Comparison of ENCODE assay signal across 8 mouse cellular contexts in the genomic region with DNA sequence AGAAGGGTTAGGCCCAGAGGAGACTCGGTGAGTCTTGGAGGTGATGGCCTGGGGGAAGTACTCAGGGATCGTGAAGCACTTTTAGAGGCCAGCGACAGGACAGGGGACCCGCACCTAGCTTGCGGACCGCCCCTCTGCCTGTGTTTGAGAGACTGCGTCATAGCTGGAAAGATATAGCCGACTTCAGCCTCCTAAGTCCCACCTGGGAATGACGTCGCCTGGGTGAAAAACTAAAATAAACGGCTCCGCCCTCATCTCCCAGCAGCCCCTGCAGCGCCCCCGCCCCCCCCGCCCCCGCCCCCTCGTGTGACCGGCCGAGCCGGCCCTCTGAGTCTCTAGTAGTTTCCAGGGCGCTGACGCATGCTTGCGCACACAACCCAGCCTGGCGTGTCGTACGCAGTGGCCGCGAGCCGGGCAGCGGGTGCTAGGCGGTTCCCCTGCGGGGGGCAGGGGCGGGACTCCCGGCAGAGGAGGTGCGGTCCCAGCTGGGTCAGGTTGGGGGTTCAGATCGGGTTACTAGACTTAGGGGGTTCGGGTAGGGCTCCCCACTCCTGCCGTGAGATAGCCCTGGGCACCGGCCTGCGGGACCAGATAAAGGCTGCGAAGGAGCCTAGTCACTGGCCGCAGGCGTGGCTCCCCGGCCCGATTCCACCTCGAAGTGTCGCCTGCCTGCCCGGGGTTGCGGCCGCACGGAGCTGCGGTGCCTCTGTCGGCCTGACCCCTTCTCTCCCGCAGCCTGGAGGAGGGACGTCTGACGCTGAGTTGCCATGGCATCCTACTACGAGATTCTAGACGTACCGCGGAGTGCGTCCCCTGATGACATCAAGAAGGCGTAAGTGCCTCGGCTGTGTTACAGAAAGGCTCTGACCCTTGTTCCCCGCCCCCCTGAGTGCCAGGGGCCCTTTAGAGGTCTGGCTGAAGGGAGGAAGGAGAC. TPM values are rescaled to one million over a fixed set of nuclear protein-coding genes. Genes with fewer than 3 reads are reported as not detected.
DNase-seq lines count a peak whose midpoint lies in the region; ATAC-seq and TF ChIP-seq lines count a peak whose summit lies in the region.

Gene Dnajb2, plus strand, starts transcription at position 290 of the 934 bp plus-strand sequence.

- ATAC-seq in G1E (ENCODE audit: extremely low read depth, insufficient number of reproducible peaks, low FRiP score, poor library complexity, severe bottlenecking) = peak; percentile 71
- ATAC-seq in forebrain, postnatal 0 days = peak; percentile 92
- ATAC-seq in lung, embryonic 14.5 days (ENCODE audit: insufficient read depth) = peak; percentile 94
- ATAC-seq in neutrophil, adult 5-6 weeks (ENCODE audit: extremely low read depth, insufficient number of reproducible peaks, low FRiP score, poor library complexity, severe bottlenecking) = peak; percentile 69

- 5% methylated on average over 64 of the region's 64 CpGs for WGBS in forebrain, postnatal 0 days
- under 1% methylated on average over 64 of the region's 64 CpGs for WGBS in lung, embryonic 14.5 days

- peaks cover 48% of the 10 kb centered on the region for H3K4me1 ChIP-seq in G1E (ENCODE audit: insufficient read depth, low read depth, low read length)
- 0 out of 2 replicates have a peak, but pooled peaks cover 9% of the 10 kb centered on the region for H3K4me1 ChIP-seq in forebrain, postnatal 0 days (ENCODE audit: insufficient read depth)
- peaks cover 4% of the 10 kb centered on the region; the same call in 1 of the 2 replicates for H3K4me1 ChIP-seq in lung, embryonic 14.5 days (ENCODE audit: insufficient read depth)

- H3K9me3 ChIP-seq in G1E (replicated peaks) = no peaks in the 10 kb centered on the region
- no peaks in the 10 kb centered on the region for H3K9me3 ChIP-seq in forebrain, postnatal 0 days (ENCODE audit: low read length)
- H3K9me3 ChIP-seq in lung, embryonic 14.5 days (ENCODE audit: low read depth, low read length) = no peaks in the 10 kb centered on the region

- peaks cover 27% of the 10 kb centered on the region for H3K36me3 ChIP-seq in G1E (replicated peaks)
- H3K36me3 ChIP-seq in forebrain, postnatal 0 days (ENCODE audit: insufficient read depth) = peaks cover 10% of the 10 kb centered on the region; the same call in 1 of the 2 replicates
- peaks cover 7% of the 10 kb centered on the region; the same call in 1 of the 2 replicates for H3K36me3 ChIP-seq in lung, embryonic 14.5 days (ENCODE audit: insufficient read depth)

- TF ChIP-seq CTCF in G1E (IDR thresholded peaks at IDR 0.05; ENCODE audit: low read depth, low read length) = no peak
- 0 out of 2 replicates have a peak, but pooled peaks have one; percentile 2 for TF ChIP-seq CTCF in forebrain, postnatal 0 days (IDR thresholded peaks at IDR 0.05; ENCODE audit: low read depth)
- TF ChIP-seq CTCF in layer of hippocampus, adult 2 months (conservative IDR thresholded peaks at IDR 0.05) = no peak
- no peak for TF ChIP-seq CTCF in lung, embryonic 14.5 days (IDR thresholded peaks at IDR 0.05; ENCODE audit: low read depth)

- peak within 1 kb of the TSS; percentile 84 for H3K4me2 ChIP-seq in forebrain, postnatal 0 days (ENCODE audit: low read depth)
- peak within 1 kb of the TSS; percentile 92 for H3K4me2 ChIP-seq in lung, embryonic 14.5 days

- H3K27me3 ChIP-seq in G1E (ENCODE audit: insufficient read depth, low read length) = peaks cover 6% of the 10 kb centered on the region
- no peaks in the 10 kb centered on the region for H3K27me3 ChIP-seq in forebrain, postnatal 0 days (ENCODE audit: insufficient read depth, low read length)
- H3K27me3 ChIP-seq in lung, embryonic 14.5 days (ENCODE audit: insufficient read depth, low read length) = no peaks in the 10 kb centered on the region

- H3K4me3 ChIP-seq in G1E (ENCODE audit: low read depth, low read length) = peak within 1 kb of the TSS; percentile 77
- H3K4me3 ChIP-seq in forebrain, postnatal 0 days (ENCODE audit: low read depth, low read length) = peak within 1 kb of the TSS; percentile 69
- H3K4me3 ChIP-seq in layer of hippocampus, adult 2 months = peak within 1 kb of the TSS; percentile 97
- H3K4me3 ChIP-seq in lung, embryonic 14.5 days (ENCODE audit: low read depth, low read length) = peak within 1 kb of the TSS; percentile 68

- intact Hi-C loops in heart, postnatal 36 days (cut with DNase I) = loop anchor here (5.0 kb wide), 1 partner anchor 69 kb away; the partner anchor contains the start of gene Zfand2b

- DNase-seq in G1E (ENCODE audit: low spot score) = peak; percentile 96
- peak; percentile 91 to 93 for DNase-seq in cerebellum, adult 18-20 months
- peak; percentile 83 for DNase-seq in forebrain, postnatal 0 days
- peak; percentile 88 to 90 for DNase-seq in heart, postnatal 36 days
- peak; percentile 80 to 81 for DNase-seq in layer of hippocampus, adult 2 months (ENCODE audit: low spot score in 2 of 2)
- peak; percentile 88 for DNase-seq in lung, embryonic 14.5 days
- peak; percentile 67 to 79 for DNase-seq in thymus, adult 18-20 months

- H3K27ac ChIP-seq in forebrain, postnatal 0 days (ENCODE audit: low read depth, low read length) = peak within 1 kb of the TSS; percentile 85
- peak within 1 kb of the TSS; percentile 100 for H3K27ac ChIP-seq in layer of hippocampus, adult 2 months
- H3K27ac ChIP-seq in lung, embryonic 14.5 days (ENCODE audit: low read depth) = peak within 1 kb of the TSS; percentile 89

- peak within 1 kb of the TSS; percentile 80 for H3K9ac ChIP-seq in forebrain, postnatal 0 days
- H3K9ac ChIP-seq in lung, embryonic 14.5 days = peak within 1 kb of the TSS; percentile 74

RNA-seq across cellular contexts. Expression of gene Dnajb2, which starts in this region (rescaled TPM):
- total RNA-seq in G1E (2014; fragmentation: Nextera tagmentation) (15.4 and 63.3 TPM in 2 replicates), G1E (2017) (13.9 and 15.6 TPM in 2 replicates)
- 9.1 and 11.1 TPM in 2 replicates for polyA plus RNA-seq in G1E (2012)
- total RNA-seq in forebrain, postnatal 0 days (2014; rRNA removed) = 32.2 and 39.7 TPM in 2 replicates
- polyA plus RNA-seq in forebrain, postnatal 0 days (2015; fragmentation: Nextera tagmentation; extraction: Ambion mirVana) = 37.4 and 47.0 TPM in 2 replicates
- 100 to 1,000 TPM; 104 to 112 TPM for total RNA-seq in heart, postnatal 36 days (2021)
- 10 to 100 TPM; 69.6 to 82.8 TPM for total RNA-seq in layer of hippocampus, adult 2 months (2021)
- polyA plus RNA-seq in lung, embryonic 14.5 days (2014; fragmentation: Nextera tagmentation; extraction: Ambion mirVana) = 14.1 and 16.9 TPM in 2 replicates
- 39.7 and 54.4 TPM in 2 replicates for total RNA-seq in neutrophil, adult 5-6 weeks (2017)

Comparison
In these comparisons a context has a peak if more than half of its experiments do, and no peak if none do; other contexts are left out.
1. Peak in every context shown above with its lines: DNase-seq, ATAC-seq, H3K4me3 ChIP-seq and H3K27ac ChIP-seq.